ENCODE assay signal across 7 mouse cellular contexts in the genomic region with DNA sequence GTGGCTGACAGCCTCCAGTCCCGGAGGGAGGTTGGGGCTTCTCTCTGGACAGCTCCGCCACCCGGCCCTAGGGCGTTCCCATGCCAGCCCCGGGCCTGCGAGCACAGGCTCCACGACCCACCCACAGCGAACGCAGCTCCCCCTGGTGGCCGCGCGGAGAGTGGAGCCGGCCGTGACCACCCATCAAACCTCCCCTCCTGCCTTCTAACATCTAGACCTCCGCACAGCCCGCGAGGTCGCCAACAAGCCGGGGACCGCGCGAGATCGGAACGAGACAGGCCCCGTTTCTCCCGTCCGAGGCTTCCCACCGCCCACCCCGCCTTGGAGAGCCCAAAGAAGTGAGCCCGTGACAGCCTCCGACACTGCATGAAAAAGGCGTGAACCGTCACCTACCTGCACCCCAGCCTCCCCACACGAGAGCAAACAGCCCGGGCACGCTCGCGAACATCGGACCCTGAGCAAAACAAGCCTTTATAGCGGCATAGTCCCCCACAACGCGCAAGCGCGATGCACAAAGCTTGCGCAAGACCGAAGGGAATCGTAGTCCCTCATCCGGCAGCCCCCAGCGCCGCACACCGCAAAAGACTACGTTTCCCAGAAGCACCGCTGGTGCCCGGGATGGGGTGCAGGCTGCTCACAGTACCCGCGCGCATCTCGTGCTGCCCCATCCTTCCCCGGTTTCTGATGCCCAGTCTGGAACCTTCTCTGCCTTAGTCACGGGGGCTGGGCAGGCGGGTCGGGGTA. TPM values are rescaled to one million over a fixed set of nuclear protein-coding genes. Genes with fewer than 3 reads are reported as not detected.
DNase-seq lines count a peak whose midpoint lies in the region; ATAC-seq and TF ChIP-seq lines count a peak whose summit lies in the region.

Gene Abcc5, minus strand, starts transcription at position 540 of the 744 bp plus-strand sequence.

- peak within 1 kb of the TSS; percentile 72 for H3K4me2 ChIP-seq in embryonic facial prominence, embryonic 12.5 days (replicated peaks)
- H3K4me2 ChIP-seq in limb, embryonic 12.5 days = peak within 1 kb of the TSS; percentile 70
- H3K4me2 ChIP-seq in midbrain, embryonic 15.5 days = peak within 1 kb of the TSS; percentile 83

- peaks cover 3% of the 10 kb centered on the region for H3K36me3 ChIP-seq in embryonic facial prominence, embryonic 12.5 days
- no peaks in the 10 kb centered on the region for H3K36me3 ChIP-seq in kidney, adult 2 months (ENCODE audit: control insufficient read depth, insufficient read depth, low read length)
- peaks cover 12% of the 10 kb centered on the region for H3K36me3 ChIP-seq in limb, embryonic 12.5 days
- H3K36me3 ChIP-seq in midbrain, embryonic 15.5 days (replicated peaks) = 0 out of 2 replicates have a peak, but pooled peaks cover 5% of the 10 kb centered on the region
- no peaks in the 10 kb centered on the region for H3K36me3 ChIP-seq in spleen, adult 2 months (ENCODE audit: control insufficient read depth, insufficient read depth, low read length)

- no peaks in the 10 kb centered on the region for H3K9me3 ChIP-seq in embryonic facial prominence, embryonic 12.5 days
- H3K9me3 ChIP-seq in limb, embryonic 12.5 days = no peaks in the 10 kb centered on the region
- H3K9me3 ChIP-seq in midbrain, embryonic 15.5 days = no peaks in the 10 kb centered on the region

- peak within 1 kb of the TSS; percentile 83 for H3K27ac ChIP-seq in embryonic facial prominence, embryonic 12.5 days
- peak within 1 kb of the TSS; percentile 58 for H3K27ac ChIP-seq in kidney, adult 2 months (ENCODE audit: insufficient read depth, low read depth, low read length)
- H3K27ac ChIP-seq in limb, embryonic 12.5 days = peak within 1 kb of the TSS; percentile 88
- peak within 1 kb of the TSS; percentile 94 for H3K27ac ChIP-seq in midbrain, embryonic 15.5 days
- peak within 1 kb of the TSS; percentile 66 for H3K27ac ChIP-seq in spleen, adult 2 months (ENCODE audit: insufficient read depth, low read length)

- peak; percentile 98 for ATAC-seq in embryonic facial prominence, embryonic 12.5 days (ENCODE audit: insufficient number of reproducible peaks, insufficient read depth, low FRiP score, low TSS enrichment)
- peak; percentile 97 for ATAC-seq in limb, embryonic 12.5 days (ENCODE audit: insufficient number of reproducible peaks, insufficient read depth, low FRiP score, low TSS enrichment, low read depth)
- peak; percentile 99 for ATAC-seq in midbrain, embryonic 15.5 days (replicated peaks)

- WGBS in embryonic facial prominence, embryonic 12.5 days = under 1% methylated on average over 62 of the region's 62 CpGs
- under 1% methylated on average over 62 of the region's 62 CpGs for WGBS in kidney, adult 2 months
- WGBS in limb, embryonic 12.5 days = under 1% methylated on average over 62 of the region's 62 CpGs
- under 1% methylated on average over 62 of the region's 62 CpGs for WGBS in midbrain, embryonic 15.5 days
- WGBS in spleen, adult 2 months = under 1% methylated on average over 62 of the region's 62 CpGs

- H3K9ac ChIP-seq in embryonic facial prominence, embryonic 12.5 days = peak within 1 kb of the TSS; percentile 77
- peak within 1 kb of the TSS; percentile 78 for H3K9ac ChIP-seq in limb, embryonic 12.5 days (replicated peaks)
- H3K9ac ChIP-seq in midbrain, embryonic 15.5 days = peak within 1 kb of the TSS; percentile 90

- no peaks in the 10 kb centered on the region for H3K27me3 ChIP-seq in embryonic facial prominence, embryonic 12.5 days
- H3K27me3 ChIP-seq in kidney, adult 2 months (replicated peaks; ENCODE audit: control insufficient read depth, insufficient read depth, low read length) = no peaks in the 10 kb centered on the region
- no peaks in the 10 kb centered on the region for H3K27me3 ChIP-seq in limb, embryonic 12.5 days
- H3K27me3 ChIP-seq in midbrain, embryonic 15.5 days (replicated peaks) = no peaks in the 10 kb centered on the region
- H3K27me3 ChIP-seq in spleen, adult 2 months (ENCODE audit: control insufficient read depth, insufficient read depth, low read length) = no peaks in the 10 kb centered on the region

- peaks cover 10% of the 10 kb centered on the region for H3K4me1 ChIP-seq in embryonic facial prominence, embryonic 12.5 days
- peaks cover 2% of the 10 kb centered on the region; the same call in 1 of the 2 replicates for H3K4me1 ChIP-seq in kidney, adult 2 months (ENCODE audit: control insufficient read depth, insufficient read depth, low read length)
- peaks cover 10% of the 10 kb centered on the region for H3K4me1 ChIP-seq in limb, embryonic 12.5 days (replicated peaks)
- H3K4me1 ChIP-seq in midbrain, embryonic 15.5 days = peaks cover 25% of the 10 kb centered on the region
- H3K4me1 ChIP-seq in spleen, adult 2 months (ENCODE audit: control insufficient read depth, insufficient read depth, insufficient read length) = peaks cover 6% of the 10 kb centered on the region

- TF ChIP-seq POLR2A in kidney, adult 2 months (IDR thresholded peaks at IDR 0.05; ENCODE audit: low read depth, low read length) = peak; percentile 58
- peak; percentile 15; the same call in 1 of the 2 replicates for TF ChIP-seq POLR2A in spleen, adult 2 months (IDR thresholded peaks at IDR 0.05; ENCODE audit: low read depth, low read length)

- peak; percentile 73 for TF ChIP-seq CTCF in kidney, adult 2 months (conservative IDR thresholded peaks at IDR 0.05; ENCODE audit: insufficient read depth, insufficient read length, low read depth, low read length)
- peak; percentile 87 for TF ChIP-seq CTCF in spleen, adult 2 months (IDR thresholded peaks at IDR 0.05; ENCODE audit: extremely low read depth, insufficient read depth, insufficient read length, insufficient replicate concordance)

- peak; percentile 91 for DNase-seq in adrenal gland, postnatal 25 days
- DNase-seq in heart, adult 18-20 months = peak; percentile 94 to 96
- peak; percentile 93 for DNase-seq in kidney, adult 2 months
- peak; percentile 64 to 86 for DNase-seq in spleen, adult 2 months (ENCODE audit: low read depth in 1 of 2, low spot score in 2 of 2)

- peak within 1 kb of the TSS; percentile 77 for H3K4me3 ChIP-seq in embryonic facial prominence, embryonic 12.5 days
- peak within 1 kb of the TSS; percentile 77 for H3K4me3 ChIP-seq in kidney, adult 2 months (ENCODE audit: insufficient read depth, low read depth, low read length)
- H3K4me3 ChIP-seq in limb, embryonic 12.5 days (replicated peaks) = peak within 1 kb of the TSS; percentile 74
- peak within 1 kb of the TSS; percentile 89 for H3K4me3 ChIP-seq in midbrain, embryonic 15.5 days
- H3K4me3 ChIP-seq in spleen, adult 2 months (ENCODE audit: extremely low read depth, insufficient read depth, insufficient read length) = peak within 1 kb of the TSS; percentile 74

RNA-seq across cellular contexts. Expression of gene Abcc5, which starts in this region (rescaled TPM):
- 73.8 and 89.1 TPM in 2 replicates for total RNA-seq in adrenal gland, postnatal 25 days (2021)
- 99.6 and 107 TPM in 2 replicates for polyA plus RNA-seq in embryonic facial prominence, embryonic 12.5 days (2016; fragmentation: Nextera tagmentation; extraction: Ambion mirVana)
- 10 to 100 TPM; 20.7 to 24.0 TPM for total RNA-seq in heart, adult 18-20 months (2021)
- polyA plus RNA-seq in kidney, adult 2 months (2012; rRNA removed) = 56.0 and 73.1 TPM in 2 replicates
- 85.1 and 92.7 TPM in 2 replicates for polyA plus RNA-seq in limb, embryonic 12.5 days (2016; fragmentation: Nextera tagmentation; extraction: Ambion mirVana)
- 165 and 182 TPM in 2 replicates for polyA plus RNA-seq in midbrain, embryonic 15.5 days (2015; fragmentation: Nextera tagmentation; extraction: Ambion mirVana)
- polyA plus RNA-seq in spleen, adult 2 months (2012; rRNA removed) = 48.8 and 55.4 TPM in 2 replicates

Comparison
In these comparisons a context has a peak if more than half of its experiments do, and no peak if none do; other contexts are left out.
1. Peak in every context shown above with its lines: DNase-seq, ATAC-seq, H3K4me3 ChIP-seq and H3K27ac ChIP-seq.